Mouse (Mus musculus) liver, embryonic 16.5 days (tissue): Measurements from ENCODE around the gene Thumpd2. TPM values are rescaled to one million over a fixed set of nuclear protein-coding genes. Genes with fewer than 3 reads are reported as not detected.

Experiments
- ATAC-seq: fragments of 200-750 bp; cut with Nextera tagmentation; 2 replicates; pipeline ENCODE4 v1.8.0; 2017; ENCODE audit warnings: low read depth, mild to moderate bottlenecking, moderate number of reproducible peaks, moderate library complexity
- H3K27ac ChIP-seq: fragments of 300-500 bp; sonication (generic); 2 replicates; pipeline ENCODE4 v1.5.1; 2014; ENCODE audit warnings: mild to moderate bottlenecking, low read length
- H3K27me3 ChIP-seq: fragments of 300-500 bp; sonication (generic); 2 replicates; pipeline ENCODE4 v1.6.1; 2014; ENCODE audit warnings: low read depth, low read length, mixed read lengths; ENCODE audit not compliant: control insufficient read depth, insufficient read depth
- H3K36me3 ChIP-seq: fragments of 300-500 bp; sonication (generic); 2 replicates; pipeline ENCODE4 v1.6.1; 2014; ENCODE audit warnings: mild to moderate bottlenecking; ENCODE audit not compliant: control insufficient read depth, insufficient read depth
- H3K4me1 ChIP-seq: fragments of 300-500 bp; sonication (generic); 2 replicates; pipeline ENCODE4 v1.6.1; 2014; ENCODE audit warnings: low read depth, low read length, mixed read lengths; ENCODE audit not compliant: control insufficient read depth
- H3K4me2 ChIP-seq: fragments of 300-500 bp; sonication (generic); 2 replicates; pipeline ENCODE4 v1.6.1; 2014; ENCODE audit warnings: low read depth, low read length, mixed read lengths
- H3K4me3 ChIP-seq: fragments of 300-500 bp; sonication (generic); 2 replicates; pipeline ENCODE4 v1.5.1; 2014; ENCODE audit warnings: low read depth, mild to moderate bottlenecking, low read length
- H3K9ac ChIP-seq: fragments of 300-500 bp; sonication (generic); 2 replicates; pipeline ENCODE4 v1.6.1; 2014; ENCODE audit warnings: low read depth, low read length
- H3K9me3 ChIP-seq: fragments of 300-500 bp; sonication (generic); replicated peaks from 2 replicates; pipeline ENCODE4 v1.6.1; 2016; ENCODE audit warnings: low read length; ENCODE audit not compliant: control insufficient read depth
- WGBS: fragments of 180-500 bp; shearing (Covaris S2); extraction: QIAGEN DNeasy Blood & Tissue Kit; methylation state at CpG from one replicate; pipeline ENCODE4 v1.1.7; 2014; ENCODE audit not compliant: insufficient replicate concordance; 5-methylcytosine and 5-hydroxymethylcytosine counted together
- polyA plus RNA-seq: library from polyadenylated mRNA; unstranded; fragments of >200 nt; fragmentation: Nextera tagmentation; extraction: Ambion mirVana; gene quantifications from 2 replicates; pipeline ENCODE4 v1.2.1, GENCODE M21; 2015

The Thumpd2 gene
- 5.9 and 6.1 TPM in 2 replicates for polyA plus RNA-seq

GRCm38 (mm10) chr17:81064979-81065311 is at the start of gene Thumpd2:
Thumpd2 (minus strand) TSS chr17:81065082.
- Histone ChIP-seq H3K27me3 (no peaks in the 10 kb centered on the region; the same call in 1 of the 2 replicates), H3K27ac (peak within 1 kb of the TSS; percentile 75), H3K36me3 (peaks cover 4% of the 10 kb centered on the region), H3K4me2 (peak within 1 kb of the TSS; percentile 64), H3K4me1 (peaks cover 13% of the 10 kb centered on the region), H3K4me3 (peak within 1 kb of the TSS; percentile 94), H3K9ac (peak within 1 kb of the TSS; percentile 95), H3K9me3 (no peaks in the 10 kb centered on the region)
- under 1% methylated on average over 29 of the region's 29 CpGs for WGBS
- peak; percentile 96 for ATAC-seq

- Histone ChIP-seq H3K4me3 (no peak overlapping the region), H3K4me1 (no peaks in the 10 kb centered on the region), H3K4me2 (no peak overlapping the region), H3K27ac (no peak overlapping the region), H3K36me3 (no peaks in the 10 kb centered on the region), H3K27me3 (no peaks in the 10 kb centered on the region), H3K9ac (no peak overlapping the region), H3K9me3 (no peaks in the 10 kb centered on the region)
- no peak for ATAC-seq
- WGBS, result 12% methylated on average over 2 of the region's 2 CpGs
These were observed 39.4 kb upstream of the Thumpd2 start for GRCm38 (mm10) chr17:81104237-81104636.

GRCm38 (mm10) chr17:81102866-81103265 is 38.0 kb upstream of the Thumpd2 start:
- Histone ChIP-seq H3K36me3 (no peaks in the 10 kb centered on the region), H3K9me3 (no peaks in the 10 kb centered on the region), H3K27ac (no peak overlapping the region), H3K4me3 (no peak overlapping the region), H3K4me1 (no peaks in the 10 kb centered on the region), H3K9ac (no peak overlapping the region), H3K27me3 (no peaks in the 10 kb centered on the region), H3K4me2 (no peak overlapping the region)
- 12% methylated on average over 8 of the region's 8 CpGs for WGBS
- ATAC-seq, result no peak

GRCm38 (mm10) chr17:81098444-81098843 is 33.6 kb upstream of the Thumpd2 start:
- Histone ChIP-seq H3K9ac (no peak overlapping the region), H3K9me3 (no peaks in the 10 kb centered on the region), H3K4me1 (no peaks in the 10 kb centered on the region), H3K4me2 (no peak overlapping the region), H3K27me3 (no peaks in the 10 kb centered on the region), H3K27ac (no peak overlapping the region), H3K36me3 (no peaks in the 10 kb centered on the region), H3K4me3 (no peak overlapping the region)
- no peak for ATAC-seq

DNA sequence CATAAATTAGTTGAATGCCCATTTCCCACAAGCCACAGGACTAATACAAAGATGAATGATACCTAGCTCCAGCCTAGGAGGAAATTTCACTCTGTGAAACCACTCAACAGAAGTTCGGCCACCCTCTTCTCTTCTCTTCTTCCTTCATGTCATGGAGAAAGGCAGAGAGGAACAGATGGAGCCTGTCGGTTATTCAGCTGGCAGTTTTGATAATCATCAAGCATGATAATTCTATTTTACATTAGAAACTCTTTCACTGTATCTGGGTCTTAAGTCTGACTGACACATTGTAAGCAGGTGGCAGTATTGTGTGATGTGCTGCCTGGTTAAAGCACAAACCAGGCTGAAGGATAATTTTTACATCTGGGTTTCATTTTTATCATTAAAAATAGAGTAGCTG is 31.6 kb upstream of the Thumpd2 start:
- Histone ChIP-seq H3K27me3 (no peaks in the 10 kb centered on the region), H3K4me3 (no peak overlapping the region), H3K4me1 (no peaks in the 10 kb centered on the region), H3K4me2 (no peak overlapping the region), H3K27ac (no peak overlapping the region), H3K9me3 (no peaks in the 10 kb centered on the region), H3K9ac (no peak overlapping the region), H3K36me3 (no peaks in the 10 kb centered on the region)
- WGBS, result 47% methylated on average over 2 of the region's 2 CpGs
- ATAC-seq, result no peak

DNA sequence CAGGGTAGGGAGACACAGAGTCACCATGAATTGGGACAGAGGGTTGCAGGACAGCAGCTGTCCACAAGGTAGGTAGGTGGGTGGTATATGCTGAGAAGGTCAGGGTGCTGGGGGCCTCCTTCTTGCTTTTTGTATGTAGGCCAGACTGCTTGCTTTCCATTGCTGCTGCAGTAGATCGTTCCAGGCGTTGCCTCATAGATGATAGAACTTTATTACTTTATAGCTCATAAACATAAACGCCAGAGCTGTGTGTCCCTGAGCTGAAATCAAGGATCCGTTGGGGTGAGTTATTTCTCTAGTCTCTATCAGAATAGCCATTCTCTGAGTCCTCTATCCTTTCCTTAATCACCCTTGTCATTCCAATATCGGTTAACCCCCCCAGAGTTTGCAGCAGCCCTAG is 27.9 kb upstream of the Thumpd2 start:
- no peak overlapping the region for H3K4me3 ChIP-seq
- H3K9me3 ChIP-seq, result no peaks in the 10 kb centered on the region
- no peak for ATAC-seq
- no peaks in the 10 kb centered on the region for H3K27me3 ChIP-seq
- no peak overlapping the region for H3K9ac ChIP-seq
- WGBS, result 58% methylated on average over 5 of the region's 5 CpGs
- H3K36me3 ChIP-seq, result no peaks in the 10 kb centered on the region
- no peak overlapping the region for H3K4me2 ChIP-seq
- no peaks in the 10 kb centered on the region for H3K4me1 ChIP-seq
- H3K27ac ChIP-seq, result no peak overlapping the region

DNA sequence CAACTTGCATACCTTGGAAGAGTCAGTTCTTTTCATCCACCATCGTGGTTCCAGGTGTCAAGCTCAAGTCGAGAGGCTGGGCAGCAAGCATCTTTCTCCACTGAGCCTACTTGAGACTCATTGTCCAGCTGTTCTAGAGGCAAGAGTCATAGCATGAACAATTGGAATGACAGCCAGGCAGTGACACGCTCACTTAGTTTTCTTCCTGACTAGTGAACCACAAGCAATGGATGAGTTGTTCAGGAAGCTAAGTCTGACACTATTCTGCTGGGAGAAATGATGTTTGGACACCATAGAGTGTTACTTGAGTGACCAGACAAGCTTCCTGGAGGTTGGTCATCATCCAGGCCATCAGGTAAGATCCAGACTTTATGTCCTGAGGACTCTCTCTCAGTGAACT is 24.0 kb upstream of the Thumpd2 start:
- Histone ChIP-seq H3K9me3 (no peaks in the 10 kb centered on the region), H3K27me3 (no peaks in the 10 kb centered on the region), H3K4me1 (no peaks in the 10 kb centered on the region), H3K9ac (no peak overlapping the region), H3K4me2 (no peak overlapping the region), H3K36me3 (no peaks in the 10 kb centered on the region), H3K4me3 (no peak overlapping the region), H3K27ac (no peak overlapping the region)
- ATAC-seq, result no peak
- 42% methylated on average over 3 of the region's 3 CpGs for WGBS

DNA sequence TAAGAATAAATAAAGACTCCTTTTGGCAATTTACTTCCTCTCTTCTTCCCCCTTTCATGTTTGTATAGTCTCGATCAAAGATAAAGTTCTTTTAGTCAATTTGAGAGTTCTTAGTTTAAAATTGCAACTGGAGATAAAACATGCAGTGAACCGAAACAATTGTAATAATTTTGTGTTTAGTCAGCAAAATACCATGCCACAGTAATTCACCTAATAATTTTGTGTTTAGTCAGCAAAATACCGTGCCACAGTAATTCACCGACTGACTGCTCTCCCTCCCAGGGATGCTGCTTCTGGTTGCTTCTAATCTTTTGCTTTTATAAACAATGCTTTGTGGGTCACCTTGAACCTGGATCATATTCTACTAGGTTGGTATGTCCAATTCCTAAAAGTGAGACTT is 22.9 kb upstream of the Thumpd2 start:
- no peak overlapping the region for H3K27ac ChIP-seq
- no peak overlapping the region for H3K4me3 ChIP-seq
- WGBS, result 65% methylated on average over 4 of the region's 4 CpGs
- no peaks in the 10 kb centered on the region for H3K9me3 ChIP-seq
- no peak overlapping the region for H3K9ac ChIP-seq
- no peaks in the 10 kb centered on the region for H3K27me3 ChIP-seq
- no peaks in the 10 kb centered on the region for H3K36me3 ChIP-seq
- ATAC-seq, result no peak
- no peaks in the 10 kb centered on the region for H3K4me1 ChIP-seq
- no peak overlapping the region for H3K4me2 ChIP-seq

- 7% methylated on average over 28 of the region's 28 CpGs for WGBS
- no peaks in the 10 kb centered on the region for H3K9me3 ChIP-seq
These were observed 453 bp downstream of the Thumpd2 start for GRCm38 (mm10) chr17:81064279-81064978.

More at GRCm38 (mm10) chr17:81064279-81064978, 453 bp downstream of the Thumpd2 start:
- Histone ChIP-seq H3K27me3 (no peaks in the 10 kb centered on the region; the same call in 1 of the 2 replicates), H3K4me3 (peak overlapping the region; percentile 94), H3K4me1 (peaks cover 13% of the 10 kb centered on the region), H3K27ac (peak overlapping the region; percentile 75), H3K9ac (peak overlapping the region; percentile 95), H3K4me2 (peak overlapping the region; percentile 64), H3K36me3 (peaks cover 4% of the 10 kb centered on the region)
- ATAC-seq, result peak; percentile 69
